16 mouse cellular contexts compared by ENCODE assay signal in genomic region chr4:96979876-96980275, GRCm38 (mm10).
"Had no signal": no experiment of that assay in that cellular context is flagged by ENCODE, and none has a peak within 500 bp of the region (broad histone marks: within the 10 kb centered on the region; RNA-seq: fewer than 3 reads in every experiment).

No protein-coding gene starts in this region.

- H3K27me3 ChIP-seq: limb, embryonic 12.5 days; limb, embryonic 15.5 days; lung, embryonic 15.5 days; megakaryocyte, embryonic 14.5 days; midbrain, embryonic 15.5 days had no signal

- H3K27ac ChIP-seq: limb, embryonic 12.5 days; limb, embryonic 15.5 days; liver, embryonic 14.5 days; lung, embryonic 15.5 days; midbrain, embryonic 10.5 days; midbrain, embryonic 15.5 days had no signal

- DNase-seq: kidney, adult 9 months; kidney, postnatal 14 days; left cerebral cortex, postnatal 4 days; liver, postnatal 0 days; retina, postnatal 1 day; right cerebral cortex, postnatal 25 days; thymus, adult 18-20 months; thymus, postnatal 36 days had no signal

- H3K9ac ChIP-seq: limb, embryonic 12.5 days; limb, embryonic 15.5 days; liver, embryonic 14.5 days; liver, postnatal 0 days; lung, embryonic 15.5 days; midbrain, embryonic 15.5 days had no signal

- H3K9me3 ChIP-seq: limb, embryonic 12.5 days; limb, embryonic 15.5 days; lung, embryonic 15.5 days; megakaryocyte, embryonic 14.5 days; midbrain, embryonic 10.5 days; midbrain, embryonic 15.5 days had no signal

- H3K36me3 ChIP-seq: limb, embryonic 12.5 days; limb, embryonic 15.5 days; lung, embryonic 15.5 days; midbrain, embryonic 10.5 days; midbrain, embryonic 15.5 days had no signal

- H3K4me3 ChIP-seq: limb, embryonic 12.5 days; limb, embryonic 15.5 days; lung, embryonic 15.5 days; megakaryocyte, embryonic 14.5 days; midbrain, embryonic 10.5 days; midbrain, embryonic 15.5 days had no signal

- H3K4me1 ChIP-seq: limb, embryonic 12.5 days; limb, embryonic 15.5 days; lung, embryonic 15.5 days; megakaryocyte, embryonic 14.5 days; midbrain, embryonic 10.5 days; midbrain, embryonic 15.5 days had no signal

- H3K4me2 ChIP-seq: limb, embryonic 12.5 days; limb, embryonic 15.5 days; liver, embryonic 11.5 days; lung, embryonic 15.5 days; midbrain, embryonic 15.5 days had no signal

- ATAC-seq: liver, postnatal 0 days; midbrain, embryonic 15.5 days had no signal
